Mouse (Mus musculus) urinary bladder, postnatal 36 days (tissue): ENCODE data around the gene Prpf6.
A peak's percentile ranks its signal among the peaks of the same experiment; 100 is the strongest.

Source experiments
- DNase-seq, 2 experiments: peaks; one replicate each; pipeline ENCODE4 v3.0.0; 2022; ENCODE audit warnings: low spot score in 2 of 2, mixed read lengths in 1 of 2

The Prpf6 gene

GRCm38 (mm10) chr2:181658930-181659555 is 67.4 kb downstream of the Prpf6 start:
- DNase-seq = peak in 1 of 2 experiments; percentile 46

- peak; percentile 57 to 84 for DNase-seq
These were observed 68.0 kb downstream of the Prpf6 start for GRCm38 (mm10) chr2:181659609-181660055.

- DNase-seq = no peak
These were observed 71.1 kb downstream of the Prpf6 start for GRCm38 (mm10) chr2:181662620-181663297.

GRCm38 (mm10) chr2:181663298-181663630 is 71.6 kb downstream of the Prpf6 start:
- DNase-seq = peak in 1 of 2 experiments; percentile 37

GRCm38 (mm10) chr2:181670285-181670912 is 78.7 kb downstream of the Prpf6 start:
- DNase-seq = no peak

- no peak for DNase-seq
These were observed 79.2 kb downstream of the Prpf6 start for GRCm38 (mm10) chr2:181670913-181671311.

- peak in 1 of 2 experiments; percentile 41 for DNase-seq
These were observed 79.7 kb downstream of the Prpf6 start, which contains the start of gene Sox18 for GRCm38 (mm10) chr2:181671326-181671725. Gene Sox18 (minus strand): TSS chr2:181671640.

- no peak for DNase-seq
These were observed 80.3 kb downstream of the Prpf6 start for GRCm38 (mm10) chr2:181671984-181672383.

- no peak for DNase-seq
These were observed 81.8 kb downstream of the Prpf6 start for GRCm38 (mm10) chr2:181673501-181673900.

- DNase-seq = no peak
These were observed 83.3 kb downstream of the Prpf6 start for GRCm38 (mm10) chr2:181674934-181675333.

GRCm38 (mm10) chr2:181675454-181675853 is 83.8 kb downstream of the Prpf6 start:
- DNase-seq = peak; percentile 40 to 73

GRCm38 (mm10) chr2:181676424-181676823 is 84.8 kb downstream of the Prpf6 start:
- no peak for DNase-seq

- peak in 1 of 2 experiments; percentile 46 for DNase-seq
These were observed 85.6 kb downstream of the Prpf6 start for GRCm38 (mm10) chr2:181677096-181677754.

GRCm38 (mm10) chr2:181677755-181678098 is 86.1 kb downstream of the Prpf6 start:
- DNase-seq = no peak

- DNase-seq = peak; percentile 66 to 77
These were observed 87.1 kb downstream of the Prpf6 start for GRCm38 (mm10) chr2:181678780-181679179.

GRCm38 (mm10) chr2:181679951-181680715 is 88.5 kb downstream of the Prpf6 start, which contains the start of gene Tcea2:
Gene Tcea2 (plus strand): TSS chr2:181680310.
- peak; percentile 66 to 72 for DNase-seq

- DNase-seq = no peak
These were observed 89.0 kb downstream of the Prpf6 start for GRCm38 (mm10) chr2:181680716-181681117.

- DNase-seq = no peak
These were observed 90.3 kb downstream of the Prpf6 start for GRCm38 (mm10) chr2:181681978-181682377.

- no peak for DNase-seq
These were observed 91.7 kb downstream of the Prpf6 start for GRCm38 (mm10) chr2:181683381-181683780.

- DNase-seq = no peak
These were observed 93.0 kb downstream of the Prpf6 start for GRCm38 (mm10) chr2:181684713-181685112.

- no peak for DNase-seq
These were observed 94.0 kb downstream of the Prpf6 start for GRCm38 (mm10) chr2:181685686-181686085.
